Comparison of ENCODE assay signal across 9 mouse cellular contexts in the genomic region with DNA sequence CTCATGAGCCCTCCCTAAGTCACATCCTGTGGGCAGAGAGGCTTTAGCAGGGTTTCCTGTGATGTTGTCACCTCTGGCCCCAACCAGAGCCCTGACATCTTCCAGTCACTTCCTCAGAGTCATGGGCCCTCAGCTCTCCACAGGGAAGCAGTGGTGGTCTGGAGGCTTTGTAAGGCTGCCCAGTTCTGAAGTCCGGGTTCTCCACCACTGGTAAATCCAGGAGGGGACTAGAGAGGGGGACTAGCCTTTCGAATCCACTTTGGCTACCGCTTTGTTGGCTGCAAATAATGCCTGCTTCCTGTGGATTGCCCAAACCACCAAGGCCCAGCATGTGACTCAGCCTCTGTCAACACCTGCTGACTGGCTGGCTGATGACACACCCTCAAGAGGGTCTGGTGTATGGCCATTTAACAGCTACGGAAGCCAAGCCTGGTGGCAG. TPM values are rescaled to one million over a fixed set of nuclear protein-coding genes. Genes with fewer than 3 reads are reported as not detected.
DNase-seq lines count a peak whose midpoint lies in the region; ATAC-seq and TF ChIP-seq lines count a peak whose summit lies in the region.
"Had no signal": no experiment of that assay in that cellular context is flagged by ENCODE, and none has a peak within 500 bp of the region (broad histone marks: within the 10 kb centered on the region; RNA-seq: fewer than 3 reads in every experiment).

No protein-coding gene starts in this region.

- H3K9me3 ChIP-seq in embryonic facial prominence, embryonic 12.5 days, result no peaks in the 10 kb centered on the region
- H3K9me3 ChIP-seq in forebrain, embryonic 15.5 days, result no peaks in the 10 kb centered on the region
- H3K9me3 ChIP-seq: hindbrain, embryonic 15.5 days had no signal

- H3K4me1 ChIP-seq in testis, adult 2 months (ENCODE audit: control insufficient read depth, insufficient read depth, low read length), result peaks cover 19% of the 10 kb centered on the region
- H3K4me1 ChIP-seq in embryonic facial prominence, embryonic 12.5 days, result peaks cover 27% of the 10 kb centered on the region
- H3K4me1 ChIP-seq in forebrain, embryonic 15.5 days, result peaks cover 25% of the 10 kb centered on the region

- H3K27me3 ChIP-seq in testis, adult 2 months (ENCODE audit: control insufficient read depth, insufficient read depth, low read length), result no peaks in the 10 kb centered on the region
- no peaks in the 10 kb centered on the region for H3K27me3 ChIP-seq in embryonic facial prominence, embryonic 12.5 days
- no peaks in the 10 kb centered on the region for H3K27me3 ChIP-seq in forebrain, embryonic 15.5 days
- H3K27me3 ChIP-seq: hindbrain, embryonic 15.5 days had no signal

- 63% methylated on average over 4 of the region's 4 CpGs for WGBS in embryonic facial prominence, embryonic 12.5 days
- 78% methylated on average over 4 of the region's 4 CpGs for WGBS in forebrain, embryonic 15.5 days

- H3K36me3 ChIP-seq in testis, adult 2 months (ENCODE audit: control insufficient read depth, insufficient read depth, low read length), result peaks cover 2% of the 10 kb centered on the region; the same call in 1 of the 2 replicates
- H3K36me3 ChIP-seq in embryonic facial prominence, embryonic 12.5 days, result peaks cover 12% of the 10 kb centered on the region
- H3K36me3 ChIP-seq in forebrain, embryonic 15.5 days, result peaks cover 7% of the 10 kb centered on the region

- DNase-seq in testis, postnatal 10 days (ENCODE audit: low spot score), result no peak
- DNase-seq in kidney, postnatal 14 days, result peak; percentile 50
- peak; percentile 77 for DNase-seq in monocyte, adult 2 months (ENCODE audit: low read depth in 1 of 2, low spot score in 2 of 2)
- no peak for DNase-seq in right cerebral cortex, postnatal 10 days (ENCODE audit: low spot score in 2 of 2)
- DNase-seq in layer of hippocampus, adult 11-12 months (ENCODE audit: low spot score), result no peak

- TF ChIP-seq CTCF in testis, adult 2 months (IDR thresholded peaks at IDR 0.05; ENCODE audit: control insufficient read depth, insufficient read depth, insufficient replicate concordance, low read depth, low read length), result no peak

- H3K4me2 ChIP-seq in embryonic facial prominence, embryonic 12.5 days (replicated peaks), result no peak overlapping the region
- H3K4me2 ChIP-seq in forebrain, embryonic 15.5 days (replicated peaks), result no peak overlapping the region
- H3K4me2 ChIP-seq: hindbrain, embryonic 15.5 days had no signal

- H3K9ac ChIP-seq in embryonic facial prominence, embryonic 12.5 days, result no peak overlapping the region
- no peak overlapping the region for H3K9ac ChIP-seq in forebrain, embryonic 15.5 days (replicated peaks)

- ATAC-seq in embryonic facial prominence, embryonic 12.5 days (ENCODE audit: insufficient number of reproducible peaks, insufficient read depth, low FRiP score, low TSS enrichment), result no peak
- ATAC-seq in forebrain, embryonic 15.5 days (replicated peaks), result no peak

- no peak overlapping the region; the same call in none of the 2 replicates for H3K27ac ChIP-seq in testis, adult 2 months (ENCODE audit: control insufficient read depth, insufficient read depth, low read depth, low read length)
- H3K27ac ChIP-seq in embryonic facial prominence, embryonic 12.5 days, result peak overlapping the region; percentile 98
- H3K27ac ChIP-seq in forebrain, embryonic 15.5 days (replicated peaks), result no peak overlapping the region

- TF ChIP-seq POLR2A in testis, adult 2 months (IDR thresholded peaks at IDR 0.05; ENCODE audit: control insufficient read depth, low read depth, low read length), result no peak

- H3K4me3 ChIP-seq in testis, adult 2 months (ENCODE audit: control insufficient read depth, low read depth, low read length), result peak overlapping the region; percentile 89
- no peak overlapping the region for H3K4me3 ChIP-seq in embryonic facial prominence, embryonic 12.5 days
- no peak overlapping the region for H3K4me3 ChIP-seq in forebrain, embryonic 15.5 days
- H3K4me3 ChIP-seq: hindbrain, embryonic 15.5 days had no signal

RNA-seq across cellular contexts. Expression of gene Cdk9, which starts 2.1 kb away (rescaled TPM):
- 105 and 121 TPM in 2 replicates for polyA plus RNA-seq in testis, adult 2 months (2012; rRNA removed)
- polyA plus RNA-seq in embryonic facial prominence, embryonic 12.5 days (2016; fragmentation: Nextera tagmentation; extraction: Ambion mirVana), result 121 and 126 TPM in 2 replicates
- 88.0 and 98.2 TPM in 2 replicates for polyA plus RNA-seq in forebrain, embryonic 15.5 days (2015; fragmentation: Nextera tagmentation; extraction: Ambion mirVana)

RNA-seq across cellular contexts. Expression of gene Sh2d3c, which starts 5.8 kb away (rescaled TPM):
- polyA plus RNA-seq in testis, adult 2 months (2012; rRNA removed), result 1.9 and 2.3 TPM in 2 replicates
- polyA plus RNA-seq in embryonic facial prominence, embryonic 12.5 days (2016; fragmentation: Nextera tagmentation; extraction: Ambion mirVana), result 27.6 and 29.1 TPM in 2 replicates
- 39.5 and 39.7 TPM in 2 replicates for polyA plus RNA-seq in forebrain, embryonic 15.5 days (2015; fragmentation: Nextera tagmentation; extraction: Ambion mirVana)

RNA-seq across cellular contexts. Expression of gene Fpgs, which starts 11.1 kb away (rescaled TPM):
- polyA plus RNA-seq in testis, adult 2 months (2012; rRNA removed), result 39.4 and 45.3 TPM in 2 replicates
- 31.1 and 32.3 TPM in 2 replicates for polyA plus RNA-seq in embryonic facial prominence, embryonic 12.5 days (2016; fragmentation: Nextera tagmentation; extraction: Ambion mirVana)
- 19.9 and 21.2 TPM in 2 replicates for polyA plus RNA-seq in forebrain, embryonic 15.5 days (2015; fragmentation: Nextera tagmentation; extraction: Ambion mirVana)

RNA-seq across cellular contexts. Expression of gene 6330409D20Rik, which starts 25.8 kb away (rescaled TPM):
- 0.10 and 0.16 TPM in 2 replicates for polyA plus RNA-seq in testis, adult 2 months (2012; rRNA removed)
- 0.34 and 0.43 TPM in 2 replicates for polyA plus RNA-seq in embryonic facial prominence, embryonic 12.5 days (2016; fragmentation: Nextera tagmentation; extraction: Ambion mirVana)
- polyA plus RNA-seq in forebrain, embryonic 15.5 days (2015; fragmentation: Nextera tagmentation; extraction: Ambion mirVana), result 2.4 and 2.7 TPM in 2 replicates

RNA-seq across cellular contexts. Expression of gene Tor2a, which starts 42.0 kb away (rescaled TPM):
- 17.9 and 18.3 TPM in 2 replicates for polyA plus RNA-seq in testis, adult 2 months (2012; rRNA removed)
- polyA plus RNA-seq in embryonic facial prominence, embryonic 12.5 days (2016; fragmentation: Nextera tagmentation; extraction: Ambion mirVana), result 61.5 and 67.0 TPM in 2 replicates
- 63.2 and 66.3 TPM in 2 replicates for polyA plus RNA-seq in forebrain, embryonic 15.5 days (2015; fragmentation: Nextera tagmentation; extraction: Ambion mirVana)

Comparison
In these comparisons a context has a peak if more than half of its experiments do, and no peak if none do; other contexts are left out.
1. DNase-seq: peak in kidney, postnatal 14 days (single experiment) and monocyte, adult 2 months (2 of 2); none in testis, postnatal 10 days (single experiment), right cerebral cortex, postnatal 10 days (0 of 2) and layer of hippocampus, adult 11-12 months (single experiment).